Mouse (Mus musculus): ENCODE data around the gene Cavin2. TPM values are rescaled to one million over a fixed set of nuclear protein-coding genes. Genes with fewer than 3 reads are reported as not detected.
A peak's percentile ranks its signal among the peaks of the same experiment; 100 is the strongest.

Gene Cavin2
- polyA plus RNA-seq, 1 experiment from 2014 or later, result 5.7 TPM

GRCm38 (mm10) chr1:51272583-51273201, 16.2 kb upstream of the Cavin2 start:
- no peaks in the 10 kb centered on the region for H3K27me3 ChIP-seq (replicated peaks; ENCODE audit: low read depth, poor library complexity, severe bottlenecking)
- H3K9me3 ChIP-seq, result no peaks in the 10 kb centered on the region
- 79% methylated on average over 4 of the region's 4 CpGs for WGBS

GRCm38 (mm10) chr1:51277879-51278567, 10.9 kb upstream of the Cavin2 start:
- DNase-seq (ENCODE audit: low spot score), result no peak
- Histone ChIP-seq H3K27ac (replicated peaks) (no peak overlapping the region), H3K4me3 (no peak overlapping the region), H3K4me1 (peaks cover 16% of the 10 kb centered on the region), H3K36me3 (replicated peaks) (no peaks in the 10 kb centered on the region), H3K9me3 (no peaks in the 10 kb centered on the region), H3K27me3 (replicated peaks; ENCODE audit: low read depth, poor library complexity, severe bottlenecking) (no peaks in the 10 kb centered on the region)
- 85% methylated on average over 2 of the region's 2 CpGs for WGBS

More at GRCm38 (mm10) chr1:51272583-51273201, 16.2 kb upstream of the Cavin2 start:
- H3K4me3 ChIP-seq, result no peak overlapping the region
- peaks cover 20% of the 10 kb centered on the region for H3K4me1 ChIP-seq
- no peak for DNase-seq (ENCODE audit: low spot score)
- no peak overlapping the region for H3K27ac ChIP-seq (replicated peaks)
- H3K36me3 ChIP-seq (replicated peaks), result no peaks in the 10 kb centered on the region

- no peaks in the 10 kb centered on the region for H3K27me3 ChIP-seq (replicated peaks; ENCODE audit: low read depth, poor library complexity, severe bottlenecking)
- no peak overlapping the region for H3K4me3 ChIP-seq
- H3K36me3 ChIP-seq (replicated peaks), result no peaks in the 10 kb centered on the region
- no peaks in the 10 kb centered on the region for H3K9me3 ChIP-seq
- no peak for DNase-seq (ENCODE audit: low spot score)
- peaks cover 18% of the 10 kb centered on the region for H3K4me1 ChIP-seq
- peak overlapping the region; percentile 40; the same call in 1 of the 2 replicates for H3K27ac ChIP-seq (replicated peaks)
- WGBS, result 83% methylated on average over 3 of the region's 3 CpGs
Observed at GRCm38 (mm10) chr1:51288201-51288600, 725 bp upstream of the Cavin2 start.

GRCm38 (mm10) chr1:51289620-51290445, 907 bp downstream of the Cavin2 start:
- peak overlapping the region; percentile 66 for H3K27ac ChIP-seq (replicated peaks)
- 88% methylated on average over 17 of the region's 17 CpGs for WGBS

GRCm38 (mm10) chr1:51290634-51291033, 1.7 kb downstream of the Cavin2 start:
- Histone ChIP-seq H3K27ac (replicated peaks) (no peak overlapping the region), H3K36me3 (replicated peaks) (no peaks in the 10 kb centered on the region), H3K4me3 (no peak overlapping the region; the same call in 1 of the 2 replicates), H3K4me1 (peaks cover 18% of the 10 kb centered on the region), H3K9me3 (no peaks in the 10 kb centered on the region), H3K27me3 (replicated peaks; ENCODE audit: low read depth, poor library complexity, severe bottlenecking) (no peaks in the 10 kb centered on the region)
- no peak for DNase-seq (ENCODE audit: low spot score)
- 83% methylated on average over 4 of the region's 4 CpGs for WGBS

More at GRCm38 (mm10) chr1:51289620-51290445, 907 bp downstream of the Cavin2 start:
- no peak for DNase-seq (ENCODE audit: low spot score)
- Histone ChIP-seq H3K27me3 (replicated peaks; ENCODE audit: low read depth, poor library complexity, severe bottlenecking) (no peaks in the 10 kb centered on the region), H3K36me3 (replicated peaks) (no peaks in the 10 kb centered on the region), H3K9me3 (no peaks in the 10 kb centered on the region), H3K4me3 (peak overlapping the region; percentile 3; the same call in 1 of the 2 replicates), H3K4me1 (peaks cover 18% of the 10 kb centered on the region)

GRCm38 (mm10) chr1:51292348-51292747, 3.4 kb downstream of the Cavin2 start:
- H3K4me3 ChIP-seq, result no peak overlapping the region
- H3K27me3 ChIP-seq (replicated peaks; ENCODE audit: low read depth, poor library complexity, severe bottlenecking), result no peaks in the 10 kb centered on the region
- DNase-seq (ENCODE audit: low spot score), result no peak
- no peaks in the 10 kb centered on the region for H3K36me3 ChIP-seq (replicated peaks)
- H3K27ac ChIP-seq (replicated peaks), result no peak overlapping the region
- H3K9me3 ChIP-seq, result no peaks in the 10 kb centered on the region
- peaks cover 18% of the 10 kb centered on the region for H3K4me1 ChIP-seq
- WGBS, result 92% methylated on average over 4 of the region's 4 CpGs

GRCm38 (mm10) chr1:51300295-51300930, 11.5 kb downstream of the Cavin2 start:
- DNase-seq (ENCODE audit: low spot score), result no peak
- Histone ChIP-seq H3K27me3 (replicated peaks; ENCODE audit: low read depth, poor library complexity, severe bottlenecking) (no peaks in the 10 kb centered on the region), H3K27ac (replicated peaks) (no peak overlapping the region), H3K36me3 (replicated peaks) (no peaks in the 10 kb centered on the region), H3K4me3 (no peak overlapping the region), H3K4me1 (no peaks in the 10 kb centered on the region), H3K9me3 (no peaks in the 10 kb centered on the region)
- WGBS, result 86% methylated on average over 11 of the region's 11 CpGs

GRCm38 (mm10) chr1:51307056-51307455, 18.1 kb downstream of the Cavin2 start:
- Histone ChIP-seq H3K27ac (replicated peaks) (no peak overlapping the region), H3K4me3 (no peak overlapping the region), H3K9me3 (no peaks in the 10 kb centered on the region), H3K4me1 (peaks cover 3% of the 10 kb centered on the region; the same call in 1 of the 2 replicates), H3K27me3 (replicated peaks; ENCODE audit: low read depth, poor library complexity, severe bottlenecking) (no peaks in the 10 kb centered on the region), H3K36me3 (replicated peaks) (no peaks in the 10 kb centered on the region)
- no peak for DNase-seq (ENCODE audit: low spot score)
- WGBS, result 77% methylated on average over 3 of the region's 3 CpGs

GRCm38 (mm10) chr1:51315476-51315875, 26.6 kb downstream of the Cavin2 start:
- Histone ChIP-seq H3K4me3 (no peak overlapping the region), H3K36me3 (replicated peaks) (no peaks in the 10 kb centered on the region), H3K9me3 (no peaks in the 10 kb centered on the region), H3K27ac (replicated peaks) (no peak overlapping the region; the same call in 1 of the 2 replicates), H3K27me3 (replicated peaks; ENCODE audit: low read depth, poor library complexity, severe bottlenecking) (no peaks in the 10 kb centered on the region), H3K4me1 (no peaks in the 10 kb centered on the region)
- no peak for DNase-seq (ENCODE audit: low spot score)
- WGBS, result 33% methylated on average over 2 of the region's 2 CpGs

GRCm38 (mm10) chr1:51323506-51323905, 34.6 kb downstream of the Cavin2 start:
- 0 out of 2 replicates have a peak, but pooled peaks cover 4% of the 10 kb centered on the region for H3K4me1 ChIP-seq
- no peak for DNase-seq (ENCODE audit: low spot score)
- H3K4me3 ChIP-seq, result no peak overlapping the region
- 72% methylated on average over 6 of the region's 6 CpGs for WGBS
- H3K9me3 ChIP-seq, result no peaks in the 10 kb centered on the region
- H3K36me3 ChIP-seq (replicated peaks), result no peaks in the 10 kb centered on the region
- no peaks in the 10 kb centered on the region for H3K27me3 ChIP-seq (replicated peaks; ENCODE audit: low read depth, poor library complexity, severe bottlenecking)
- no peak overlapping the region for H3K27ac ChIP-seq (replicated peaks)

GRCm38 (mm10) chr1:51328541-51328940, 39.6 kb downstream of the Cavin2 start:
- no peaks in the 10 kb centered on the region for H3K27me3 ChIP-seq (replicated peaks; ENCODE audit: low read depth, poor library complexity, severe bottlenecking)
- 91% methylated on average over 1 of the region's 1 CpGs for WGBS
- H3K4me1 ChIP-seq, result peaks cover 12% of the 10 kb centered on the region
- H3K27ac ChIP-seq (replicated peaks), result no peak overlapping the region
- no peaks in the 10 kb centered on the region for H3K9me3 ChIP-seq
- H3K36me3 ChIP-seq (replicated peaks), result no peaks in the 10 kb centered on the region
- H3K4me3 ChIP-seq, result no peak overlapping the region
- no peak for DNase-seq (ENCODE audit: low spot score)

GRCm38 (mm10) chr1:51332986-51333385, 44.1 kb downstream of the Cavin2 start:
- Histone ChIP-seq H3K9me3 (no peaks in the 10 kb centered on the region), H3K4me1 (peaks cover 8% of the 10 kb centered on the region), H3K27me3 (replicated peaks; ENCODE audit: low read depth, poor library complexity, severe bottlenecking) (no peaks in the 10 kb centered on the region), H3K36me3 (replicated peaks) (no peaks in the 10 kb centered on the region), H3K4me3 (no peak overlapping the region), H3K27ac (replicated peaks) (peak overlapping the region; percentile 76; the same call in 1 of the 2 replicates)
- no peak for DNase-seq (ENCODE audit: low spot score)
- WGBS, result 55% methylated on average over 6 of the region's 6 CpGs

Data from embryonic facial prominence, embryonic 10.5 days (tissue).